Mouse (Mus musculus) hindbrain, embryonic 12.5 days (tissue): ENCODE results near the gene Fbrsl1. TPM values are rescaled to one million over a fixed set of nuclear protein-coding genes. Genes with fewer than 3 reads are reported as not detected.

ENCODE experiments used
- ATAC-seq: fragments of 200-750 bp; cut with Nextera tagmentation; 2 replicates; pipeline ENCODE4 v1.8.0; 2017; ENCODE audit warnings: moderate TSS enrichment; ENCODE audit not compliant: low FRiP score
- H3K27ac ChIP-seq: fragments of 300-500 bp; sonication (generic); 2 replicates; pipeline ENCODE4 v1.5.1; 2016; ENCODE audit warnings: mild to moderate bottlenecking
- H3K27me3 ChIP-seq: fragments of 300-500 bp; sonication (generic); 2 replicates; pipeline ENCODE4 v1.6.1; 2016; ENCODE audit warnings: mild to moderate bottlenecking
- H3K36me3 ChIP-seq: fragments of 300-500 bp; sonication (generic); 2 replicates; pipeline ENCODE4 v1.6.1; 2016; ENCODE audit warnings: mild to moderate bottlenecking
- H3K4me1 ChIP-seq: fragments of 300-500 bp; sonication (generic); 2 replicates; pipeline ENCODE4 v1.6.1; 2016
- H3K4me2 ChIP-seq: fragments of 300-500 bp; sonication (generic); replicated peaks from 2 replicates; pipeline ENCODE4 v1.6.1; 2016; ENCODE audit warnings: mild to moderate bottlenecking
- H3K4me3 ChIP-seq: fragments of 300-500 bp; sonication (generic); 2 replicates; pipeline ENCODE4 v1.5.1; 2016; ENCODE audit warnings: mild to moderate bottlenecking
- H3K9ac ChIP-seq: fragments of 300-500 bp; sonication (generic); 2 replicates; pipeline ENCODE4 v1.6.1; 2016; ENCODE audit warnings: mild to moderate bottlenecking, moderate library complexity
- H3K9me3 ChIP-seq: fragments of 300-500 bp; sonication (generic); replicated peaks from 2 replicates; pipeline ENCODE4 v1.6.1; 2016; ENCODE audit warnings: mild to moderate bottlenecking
- WGBS: fragments of 180-500 bp; shearing (Covaris S2); methylation state at CpG from one replicate; pipeline ENCODE4 v1.1.7; 2016; 5-methylcytosine and 5-hydroxymethylcytosine counted together
- polyA plus RNA-seq: library from polyadenylated mRNA; unstranded; fragments of >200 nt; fragmentation: Nextera tagmentation; extraction: Ambion mirVana; gene quantifications from 2 replicates; pipeline ENCODE4 v1.2.1, GENCODE M21; 2016

The Fbrsl1 gene
- polyA plus RNA-seq, 1 experiment from 2014 or later = 35.5 TPM

GRCm38 (mm10) chr5:110342648-110343284 is 105.5 kb downstream of the Fbrsl1 start, which contains the start of gene P2rx2:
TSS of gene P2rx2 (minus strand) at chr5:110343212.
- Histone ChIP-seq H3K9ac (peak within 1 kb of the TSS; percentile 58), H3K4me3 (peak within 1 kb of the TSS; percentile 45), H3K9me3 (no peaks in the 10 kb centered on the region), H3K27ac (no peak within 1 kb of the TSS), H3K27me3 (peaks cover 38% of the 10 kb centered on the region), H3K4me2 (peak within 1 kb of the TSS; percentile 86), H3K4me1 (peaks cover 12% of the 10 kb centered on the region), H3K36me3 (peaks cover 5% of the 10 kb centered on the region; the same call in 1 of the 2 replicates)
- WGBS = 2% methylated on average over 43 of the region's 43 CpGs
- ATAC-seq = peak; percentile 57

- no peak overlapping the region for H3K27ac ChIP-seq
- H3K9me3 ChIP-seq = no peaks in the 10 kb centered on the region
- no peak overlapping the region for H3K4me3 ChIP-seq
- 84% methylated on average over 2 of the region's 2 CpGs for WGBS
- peaks cover 42% of the 10 kb centered on the region for H3K36me3 ChIP-seq
- H3K27me3 ChIP-seq = peaks cover 29% of the 10 kb centered on the region
- H3K4me2 ChIP-seq = no peak overlapping the region
- H3K4me1 ChIP-seq = peaks cover 12% of the 10 kb centered on the region
- ATAC-seq = no peak
- no peak overlapping the region for H3K9ac ChIP-seq
Measured at GRCm38 (mm10) chr5:110338792-110339191, 109.5 kb downstream of the Fbrsl1 start.

- WGBS = 89% methylated on average over 3 of the region's 3 CpGs
- no peak for ATAC-seq
- Histone ChIP-seq H3K9me3 (no peaks in the 10 kb centered on the region), H3K4me1 (no peaks in the 10 kb centered on the region), H3K36me3 (peaks cover 64% of the 10 kb centered on the region), H3K27me3 (no peaks in the 10 kb centered on the region), H3K4me2 (no peak overlapping the region), H3K9ac (no peak overlapping the region), H3K4me3 (no peak overlapping the region), H3K27ac (no peak overlapping the region)
Measured at GRCm38 (mm10) chr5:110330508-110330907, 117.8 kb downstream of the Fbrsl1 start.

- ATAC-seq = no peak
- H3K4me1 ChIP-seq = no peaks in the 10 kb centered on the region
- H3K9ac ChIP-seq = no peak overlapping the region
- peaks cover 53% of the 10 kb centered on the region for H3K36me3 ChIP-seq
- WGBS = 93% methylated on average over 3 of the region's 3 CpGs
- H3K27ac ChIP-seq = no peak overlapping the region
- H3K27me3 ChIP-seq = no peaks in the 10 kb centered on the region
- H3K4me3 ChIP-seq = no peak overlapping the region
- no peaks in the 10 kb centered on the region for H3K9me3 ChIP-seq
- H3K4me2 ChIP-seq = no peak overlapping the region
Measured at GRCm38 (mm10) chr5:110313127-110313526, 135.2 kb downstream of the Fbrsl1 start.

Other genes starting within 250 kb of the Fbrsl1 start
- gene Ankle2, start 217.5 kb downstream of the Fbrsl1 start, polyA plus RNA-seq = 36.7 and 38.6 TPM in 2 replicates
- 77.5 and 81.0 TPM in 2 replicates for gene Pgam5, start 178.6 kb downstream of the Fbrsl1 start, polyA plus RNA-seq
- 7.4 and 9.5 TPM in 2 replicates for gene Pxmp2, start 162.3 kb downstream of the Fbrsl1 start, polyA plus RNA-seq
- 18.7 and 21.8 TPM in 2 replicates for gene Pole, start 162.2 kb downstream of the Fbrsl1 start, polyA plus RNA-seq
- gene P2rx2, start 105.3 kb downstream of the Fbrsl1 start, polyA plus RNA-seq = 2.1 and 3.2 TPM in 2 replicates
- gene Lrcol1, start 103.8 kb downstream of the Fbrsl1 start, polyA plus RNA-seq = not detected in 2 replicates
- 8.2 and 8.8 TPM in 2 replicates for gene Galnt9, start 95.9 kb upstream of the Fbrsl1 start, polyA plus RNA-seq
- gene Noc4l, start 204.9 kb upstream of the Fbrsl1 start, polyA plus RNA-seq = 50.0 and 50.6 TPM in 2 replicates
- gene Ddx51, start 204.9 kb upstream of the Fbrsl1 start, polyA plus RNA-seq = 33.3 and 34.1 TPM in 2 replicates